Mouse (Mus musculus) cortical plate, adult 2 months (tissue): ENCODE data around the gene Tulp1.

Experiments used
- CTCF ChIP-seq: fragments of 200-500 bp; IDR thresholded peaks from 2 replicates; pipeline ENCODE4 v1.5.1; 2011; ENCODE audit warnings: mild to moderate bottlenecking, control low read depth, low read length; ENCODE audit not compliant: insufficient read depth; ENCODE audit errors: extremely low read depth
- POLR2A ChIP-seq: fragments of 200-500 bp; IDR thresholded peaks from 2 replicates; pipeline ENCODE4 v1.6.1; 2011; ENCODE audit warnings: mild to moderate bottlenecking, low read length, control low read depth; ENCODE audit not compliant: insufficient read depth; ENCODE audit errors: extremely low read depth

GRCm38 (mm10) chr17:28326951-28327350, 38.1 kb downstream of the Tulp1 start:
- TF ChIP-seq CTCF = no peak
- TF ChIP-seq POLR2A = no peak
